Mouse (Mus musculus) ES-Bruce4 (cell line): ENCODE measurements around the gene Sbf1. TPM values are rescaled to one million over a fixed set of nuclear protein-coding genes. Genes with fewer than 3 reads are reported as not detected.

Source experiments
- H3K27ac ChIP-seq: 2 replicates; pipeline ENCODE4 v1.5.1; 2012; ENCODE audit warnings: low read length, inconsistent platforms; ENCODE audit not compliant: insufficient read depth
- H3K27me3 ChIP-seq: 2 replicates; pipeline ENCODE4 v1.6.1; 2012; ENCODE audit warnings: mild to moderate bottlenecking, low read length, inconsistent platforms; ENCODE audit not compliant: control insufficient read depth, poor library complexity, insufficient read depth, severe bottlenecking
- H3K36me3 ChIP-seq: 2 replicates; pipeline ENCODE4 v1.6.1; 2012; ENCODE audit warnings: inconsistent platforms, mild to moderate bottlenecking, low read length, moderate library complexity; ENCODE audit not compliant: control insufficient read depth, poor library complexity, insufficient read depth, severe bottlenecking
- H3K4me1 ChIP-seq: one replicate; pipeline ENCODE4 v1.8.1; 2011; ENCODE audit warnings: low read length; ENCODE audit not compliant: control insufficient read depth, insufficient read depth
- H3K4me3 ChIP-seq: 2 replicates; pipeline ENCODE4 v1.5.1; 2011; ENCODE audit warnings: low read depth, mild to moderate bottlenecking, low read length
- H3K9ac ChIP-seq: 2 replicates; pipeline ENCODE4 v1.6.1; 2012; ENCODE audit warnings: low read depth, mild to moderate bottlenecking, inconsistent platforms; ENCODE audit not compliant: poor library complexity, severe bottlenecking
- H3K9me3 ChIP-seq: replicated peaks from 2 replicates; pipeline ENCODE4 v1.6.1; 2012; ENCODE audit warnings: mild to moderate bottlenecking, low read length, inconsistent platforms; ENCODE audit not compliant: control insufficient read depth, poor library complexity, insufficient read depth, severe bottlenecking
- CTCF ChIP-seq: IDR thresholded peaks from one replicate; pipeline ENCODE4 v1.8.1; 2011; ENCODE audit warnings: low read depth, low read length
- EP300 ChIP-seq: IDR thresholded peaks from 2 replicates; pipeline ENCODE4 v1.6.1; 2011; ENCODE audit warnings: low read depth, low read length; ENCODE audit not compliant: insufficient read depth
- POLR2A ChIP-seq: IDR thresholded peaks from one replicate; pipeline ENCODE4 v1.8.1; 2011; ENCODE audit warnings: low read length; ENCODE audit not compliant: insufficient read depth
- polyA plus RNA-seq: library from polyadenylated mRNA; stranded (reverse); fragments of >200 nt; gene quantifications from 2 replicates; pipeline ENCODE4 v1.2.4, GENCODE M21; 2011; ENCODE audit warnings: low read depth; ENCODE audit not compliant: missing spikeins, insufficient read depth, insufficient read length

The Sbf1 gene
- polyA plus RNA-seq, 1 experiment = 51.5 TPM

- Histone ChIP-seq H3K4me3 (no peak overlapping the region), H3K27me3 (no peaks in the 10 kb centered on the region), H3K9me3 (no peaks in the 10 kb centered on the region), H3K9ac (no peak overlapping the region), H3K27ac (no peak overlapping the region), H3K36me3 (peaks cover 20% of the 10 kb centered on the region), H3K4me1 (no peaks in the 10 kb centered on the region)
- TF ChIP-seq POLR2A = no peak
- no peak for TF ChIP-seq EP300
- TF ChIP-seq CTCF = no peak
Observed at GRCm38 (mm10) chr15:89297695-89298094, 17.4 kb downstream of the Sbf1 start.

DNA sequence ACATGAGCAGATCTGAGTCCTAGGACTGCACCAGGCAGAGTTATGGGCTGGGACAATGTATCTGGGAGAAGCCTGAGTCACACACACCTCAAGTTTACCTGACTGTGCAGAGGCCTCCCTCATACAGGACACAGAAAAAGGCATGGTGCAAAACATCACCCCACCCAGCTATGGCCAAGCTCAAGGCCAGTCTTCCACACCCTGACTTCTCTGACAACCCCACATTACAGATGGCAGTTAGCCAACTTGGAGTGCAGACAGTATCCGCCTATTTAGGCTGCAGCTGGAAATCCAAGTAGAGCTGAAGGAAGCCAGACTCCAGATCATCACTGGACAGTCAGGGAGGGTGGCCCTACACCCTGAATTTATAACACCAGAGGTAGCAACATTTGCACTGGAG, 18.6 kb downstream of the Sbf1 start:
- no peaks in the 10 kb centered on the region for H3K27me3 ChIP-seq
- H3K9ac ChIP-seq = no peak overlapping the region
- H3K4me3 ChIP-seq = no peak overlapping the region
- no peaks in the 10 kb centered on the region for H3K9me3 ChIP-seq
- no peak overlapping the region for H3K27ac ChIP-seq
- no peaks in the 10 kb centered on the region for H3K4me1 ChIP-seq
- TF ChIP-seq CTCF = no peak
- no peak for TF ChIP-seq EP300
- TF ChIP-seq POLR2A = no peak
- peaks cover 19% of the 10 kb centered on the region for H3K36me3 ChIP-seq

GRCm38 (mm10) chr15:89295580-89296165, 19.4 kb downstream of the Sbf1 start:
- H3K27me3 ChIP-seq = no peaks in the 10 kb centered on the region
- no peaks in the 10 kb centered on the region for H3K4me1 ChIP-seq
- no peaks in the 10 kb centered on the region for H3K9me3 ChIP-seq
- no peak overlapping the region for H3K9ac ChIP-seq
- no peak overlapping the region for H3K4me3 ChIP-seq
- no peak overlapping the region for H3K27ac ChIP-seq
- peaks cover 18% of the 10 kb centered on the region for H3K36me3 ChIP-seq
- TF ChIP-seq EP300 = no peak
- no peak for TF ChIP-seq POLR2A
- TF ChIP-seq CTCF = no peak

GRCm38 (mm10) chr15:89293778-89294177, 21.3 kb downstream of the Sbf1 start:
- no peaks in the 10 kb centered on the region for H3K4me1 ChIP-seq
- H3K9me3 ChIP-seq = no peaks in the 10 kb centered on the region
- no peak overlapping the region for H3K9ac ChIP-seq
- H3K36me3 ChIP-seq = peaks cover 21% of the 10 kb centered on the region
- no peaks in the 10 kb centered on the region for H3K27me3 ChIP-seq
- no peak for TF ChIP-seq POLR2A
- TF ChIP-seq EP300 = no peak
- TF ChIP-seq CTCF = no peak
- H3K27ac ChIP-seq = no peak overlapping the region
- H3K4me3 ChIP-seq = no peak overlapping the region

DNA sequence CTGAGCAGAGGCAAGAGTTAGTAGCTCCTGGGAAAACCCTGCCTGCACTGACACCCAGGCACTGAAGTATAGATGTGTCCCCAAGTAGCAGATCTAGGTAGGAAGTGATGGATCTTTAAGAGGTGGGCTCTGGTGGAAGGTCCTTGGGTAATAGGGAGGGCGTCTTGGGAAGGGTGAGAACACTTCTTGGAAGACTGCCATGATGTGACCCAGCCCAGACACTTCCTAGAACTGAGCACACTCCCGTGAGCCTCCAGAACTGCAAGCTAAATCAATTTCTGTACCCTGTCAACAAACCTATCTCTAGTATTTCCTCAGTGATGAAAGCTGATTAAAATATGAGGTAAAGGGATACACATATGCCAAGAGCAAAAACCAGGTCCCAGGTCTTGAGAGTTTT, 22.3 kb downstream of the Sbf1 start:
- no peak overlapping the region for H3K27ac ChIP-seq
- no peaks in the 10 kb centered on the region for H3K27me3 ChIP-seq
- no peak for TF ChIP-seq EP300
- H3K9ac ChIP-seq = no peak overlapping the region
- H3K9me3 ChIP-seq = no peaks in the 10 kb centered on the region
- no peaks in the 10 kb centered on the region for H3K4me1 ChIP-seq
- no peak overlapping the region for H3K4me3 ChIP-seq
- peaks cover 27% of the 10 kb centered on the region for H3K36me3 ChIP-seq

DNA sequence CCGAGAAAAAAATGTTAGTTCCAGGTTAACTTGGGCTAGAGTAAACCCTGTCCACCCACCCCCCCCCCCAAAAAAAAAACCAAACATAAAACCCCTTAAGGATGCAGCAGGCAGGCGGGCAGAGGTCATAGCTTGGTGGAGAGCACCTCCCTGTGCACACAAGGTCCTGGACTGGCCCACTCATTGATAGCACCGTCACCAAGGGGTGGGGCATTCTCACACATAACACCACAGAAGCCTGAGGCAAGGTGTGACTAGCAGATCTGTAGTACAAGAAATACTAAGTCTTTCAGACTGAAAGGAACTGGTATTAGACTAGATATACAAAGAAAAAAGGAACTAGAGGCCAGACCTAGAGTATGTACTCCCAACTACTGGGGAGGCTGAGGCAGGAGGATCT, 23.6 kb downstream of the Sbf1 start:
- no peaks in the 10 kb centered on the region for H3K9me3 ChIP-seq
- TF ChIP-seq CTCF (no peak), EP300 (no peak), POLR2A (no peak)
- H3K4me1 ChIP-seq = no peaks in the 10 kb centered on the region
- no peaks in the 10 kb centered on the region for H3K27me3 ChIP-seq
- H3K4me3 ChIP-seq = no peak overlapping the region
- no peak overlapping the region for H3K9ac ChIP-seq
- peaks cover 27% of the 10 kb centered on the region for H3K36me3 ChIP-seq
- H3K27ac ChIP-seq = no peak overlapping the region
